Mouse (Mus musculus) layer of hippocampus, adult 2 months (tissue): ENCODE measurements at regions not wholly inside any gene's neighbourhood (a gene's known extent, or its start where the extent isn't known, plus 50 kb on each side); places are given as distances from the start of the nearest gene placed in this dataset.
"Not testable (repeated sequence)": the region's sequence is repeated elsewhere in the genome, so short reads cannot be mapped to it uniquely, and the experiment has no call there.

Experiments
- DNase-seq, 2 experiments: peaks; one replicate each; pipeline ENCODE4 v3.0.0; 2022; ENCODE audit warnings: low spot score in 2 of 2
- H3K27ac ChIP-seq: fragments of 200-600 bp; 2 replicates; pipeline ENCODE4 v1.8.1; 2022
- H3K4me3 ChIP-seq: fragments of 200-600 bp; 2 replicates; pipeline ENCODE4 v1.8.1; 2022; ENCODE audit warnings: mild to moderate bottlenecking
- CTCF ChIP-seq: fragments of 200-600 bp; conservative IDR thresholded peaks from 2 replicates; pipeline ENCODE4 v1.8.1; 2022; ENCODE audit warnings: antibody characterized with exemption, mild to moderate bottlenecking, moderate library complexity

DNA sequence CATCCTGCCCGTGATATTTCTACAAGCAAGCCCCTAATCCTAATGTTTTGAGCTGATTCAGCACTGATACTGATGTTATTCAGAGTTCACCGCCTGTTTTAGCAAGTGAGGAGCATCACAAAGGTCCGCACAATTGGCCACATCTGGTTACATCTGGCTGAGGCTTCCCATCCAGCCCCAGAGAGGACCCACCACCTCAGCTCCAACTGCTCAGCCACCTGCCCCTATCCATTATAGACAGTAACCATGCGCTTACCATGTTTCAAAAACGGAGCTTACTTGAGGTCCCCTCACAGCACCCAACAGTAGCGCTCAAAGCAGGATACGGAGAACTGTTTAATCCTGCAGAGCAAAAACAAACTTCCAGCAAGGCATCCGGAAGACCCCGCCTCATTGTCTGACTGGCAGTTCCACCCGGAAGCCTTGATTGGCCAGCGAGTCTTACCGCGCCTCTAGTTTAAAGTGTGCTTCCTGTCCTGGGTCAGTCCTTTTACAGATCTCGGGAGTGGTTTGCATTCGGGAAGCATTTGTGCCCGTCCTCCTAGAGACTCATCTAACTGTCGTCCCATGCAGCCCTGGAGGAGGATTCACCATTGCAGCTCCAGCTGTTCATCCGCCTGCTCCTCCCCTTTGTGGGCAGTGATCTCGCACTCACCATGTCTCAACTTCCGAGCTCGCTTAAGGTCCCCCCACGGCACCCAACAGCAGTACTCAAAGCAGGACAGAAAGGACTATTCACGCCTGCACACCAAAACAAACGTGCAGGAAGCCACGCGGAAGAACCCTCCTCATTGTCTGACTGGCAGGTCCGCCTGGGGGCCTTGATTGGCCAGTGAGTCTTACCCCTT lies 69.9 kb upstream of the Zfp825 start:
- peak; percentile 72 to 86 for DNase-seq
- Histone ChIP-seq H3K27ac (peak overlapping the region; percentile 83), H3K4me3 (peak overlapping the region; percentile 65)

DNA sequence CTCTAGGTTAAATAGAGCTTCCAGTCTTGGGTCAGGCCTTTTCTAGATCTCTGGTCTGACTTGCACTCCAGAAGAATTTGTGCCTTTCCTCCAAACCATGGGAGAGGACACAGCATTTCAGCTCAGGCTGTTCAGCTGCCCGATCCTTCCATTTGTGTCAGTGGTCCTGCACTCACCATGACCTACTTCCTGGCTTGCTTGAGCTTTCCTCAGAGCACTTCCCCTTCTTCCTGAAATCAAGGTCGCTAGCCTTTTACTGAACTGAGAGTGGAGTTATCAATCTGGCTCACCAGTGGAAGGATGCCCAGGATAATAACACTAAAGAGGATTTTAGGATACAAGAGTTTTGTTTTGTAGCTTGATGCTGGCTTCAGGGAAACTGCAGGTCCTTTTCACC lies 70.5 kb upstream of the Zfp825 start:
- peak overlapping the region; percentile 83 for H3K27ac ChIP-seq
- H3K4me3 ChIP-seq = peak overlapping the region; percentile 65
- DNase-seq = not testable (repeated sequence)

DNA sequence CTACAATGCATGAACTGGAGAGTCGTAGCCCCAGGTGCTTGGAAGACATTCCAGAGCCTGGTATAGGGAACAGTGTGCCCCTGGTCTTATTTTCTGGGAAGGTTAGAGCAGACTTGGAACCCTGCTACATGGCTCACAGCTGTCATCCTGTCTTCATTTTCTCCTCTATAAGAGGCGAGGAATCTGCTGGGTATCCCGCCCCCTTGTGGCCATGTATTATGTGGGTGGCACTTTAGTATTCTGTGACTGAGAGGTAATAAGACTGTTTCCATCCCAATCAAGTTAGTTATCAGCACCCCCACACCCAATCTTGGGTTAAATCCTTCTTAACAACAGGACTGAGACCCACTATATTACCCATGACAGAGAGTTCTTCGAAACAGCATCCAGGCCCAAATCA lies 69.4 kb upstream of the Erap1 start:
- peak; percentile 16 for TF ChIP-seq CTCF
- not testable (repeated sequence) for DNase-seq, H3K27ac ChIP-seq, H3K4me3 ChIP-seq
